Mouse (Mus musculus): Measurements from ENCODE around the gene Rhbdd3.

DNA sequence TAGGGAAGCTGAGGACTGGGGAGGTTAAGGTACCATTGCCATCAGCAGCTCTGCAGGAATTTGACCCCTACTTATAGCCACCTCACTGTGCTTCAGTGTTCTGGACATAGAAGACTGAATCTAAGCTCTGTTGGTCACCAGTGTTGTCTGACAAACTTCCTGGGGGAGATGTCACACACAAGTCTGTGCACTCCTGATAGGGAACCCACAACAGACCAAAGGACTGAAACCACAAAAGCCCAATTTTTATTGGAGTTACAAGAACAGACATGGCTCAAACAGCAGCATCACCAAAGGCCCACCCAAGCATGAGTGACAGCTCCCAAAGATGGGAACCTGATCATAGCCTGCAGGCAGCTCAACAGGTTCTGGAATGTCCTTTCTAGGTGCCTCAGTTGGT, 31.7 kb upstream of the Rhbdd3 start:
- no peak for TF ChIP-seq POLR2A (IDR thresholded peaks at IDR 0.05; ENCODE audit: borderline replicate concordance, extremely low read depth, insufficient read depth, insufficient read length, poor library complexity, severe bottlenecking)
- TF ChIP-seq CTCF (IDR thresholded peaks at IDR 0.05; ENCODE audit: borderline replicate concordance, extremely low read depth, insufficient read depth, insufficient read length), result no peak

All from brain, embryonic 14.5 days (tissue).